Mouse (Mus musculus): ENCODE data around the gene Fkbp7. TPM values are rescaled to one million over a fixed set of nuclear protein-coding genes. Genes with fewer than 3 reads are reported as not detected.
"Not testable (repeated sequence)": the region's sequence is repeated elsewhere in the genome, so short reads cannot be mapped to it uniquely, and the experiment has no call there.

The Fkbp7 gene
- total and polyA plus RNA-seq, 3 experiments = 0.21 to 33.6 (median 22.8) TPM

GRCm38 (mm10) chr2:76667200-76667599, 5.7 kb downstream of the Fkbp7 start:
- DNase-seq = no peak

GRCm38 (mm10) chr2:76665531-76665930, 7.4 kb downstream of the Fkbp7 start:
- no peak for DNase-seq

- DNase-seq = no peak
Measured at GRCm38 (mm10) chr2:76659419-76659818, 13.5 kb downstream of the Fkbp7 start.

GRCm38 (mm10) chr2:76658551-76658950, 14.4 kb downstream of the Fkbp7 start:
- no peak for DNase-seq

- no peak for DNase-seq
Measured at GRCm38 (mm10) chr2:76655982-76656381, 16.9 kb downstream of the Fkbp7 start.

- DNase-seq = no peak
Measured at GRCm38 (mm10) chr2:76655444-76655843, 17.5 kb downstream of the Fkbp7 start.

- no peak for DNase-seq
Measured at GRCm38 (mm10) chr2:76654646-76655045, 18.3 kb downstream of the Fkbp7 start.

GRCm38 (mm10) chr2:76653070-76653469, 19.8 kb downstream of the Fkbp7 start:
- no peak for DNase-seq

GRCm38 (mm10) chr2:76648666-76649141, 24.2 kb downstream of the Fkbp7 start:
- no peak for DNase-seq

GRCm38 (mm10) chr2:76647883-76648570, 24.9 kb downstream of the Fkbp7 start, which contains the start of the genes Prkra and Pjvk:
Prkra (minus strand) TSS chr2:76648015.
Pjvk (plus strand) TSS chr2:76648476.
- peak; percentile 99 for DNase-seq

GRCm38 (mm10) chr2:76647441-76647869, 25.5 kb downstream of the Fkbp7 start:
- DNase-seq = no peak

- no peak for DNase-seq
Measured at GRCm38 (mm10) chr2:76643801-76644200, 29.1 kb downstream of the Fkbp7 start.

GRCm38 (mm10) chr2:76639637-76640036, 33.3 kb downstream of the Fkbp7 start:
- no peak for DNase-seq

- peak; percentile 17 for DNase-seq
Measured at GRCm38 (mm10) chr2:76631600-76631999, 41.3 kb downstream of the Fkbp7 start.

GRCm38 (mm10) chr2:76630293-76630692, 42.6 kb downstream of the Fkbp7 start:
- no peak for DNase-seq

GRCm38 (mm10) chr2:76622316-76622715, 50.6 kb downstream of the Fkbp7 start:
- DNase-seq = not testable (repeated sequence)

GRCm38 (mm10) chr2:76621724-76622123, 51.2 kb downstream of the Fkbp7 start:
- DNase-seq = no peak

GRCm38 (mm10) chr2:76620188-76620587, 52.7 kb downstream of the Fkbp7 start:
- no peak for DNase-seq

GRCm38 (mm10) chr2:76618078-76618477, 54.8 kb downstream of the Fkbp7 start:
- peak; percentile 29 for DNase-seq

Other genes with a start within 250 kb of the Fkbp7 start
- gene Prkra, start 25.1 kb downstream of the Fkbp7 start, total RNA-seq (2021) = 10 to 100 TPM; 21.0 to 25.2 TPM
- gene Prkra, start 25.1 kb downstream of the Fkbp7 start, polyA plus RNA-seq (2012; rRNA removed) = 19.8 and 21.3 TPM in 2 replicates
- under 1 TPM in 1 of 2 experiments, not detected in 1; 0.24 TPM for gene Pjvk, start 24.6 kb downstream of the Fkbp7 start, total RNA-seq (2021)
- not detected in 2 replicates for gene Pjvk, start 24.6 kb downstream of the Fkbp7 start, polyA plus RNA-seq (2012; rRNA removed)
- 10 to 100 TPM; 45.2 to 57.6 TPM for gene Plekha3, start 2.2 kb upstream of the Fkbp7 start, total RNA-seq (2021)
- gene Plekha3, start 2.2 kb upstream of the Fkbp7 start, polyA plus RNA-seq (2012; rRNA removed) = 15.2 and 16.6 TPM in 2 replicates